Mouse (Mus musculus): ENCODE measurements at regions not wholly inside any gene's neighbourhood (a gene's known extent, or its start where the extent isn't known, plus 50 kb on each side); places are given as distances from the start of the nearest gene placed in this dataset.

DNA sequence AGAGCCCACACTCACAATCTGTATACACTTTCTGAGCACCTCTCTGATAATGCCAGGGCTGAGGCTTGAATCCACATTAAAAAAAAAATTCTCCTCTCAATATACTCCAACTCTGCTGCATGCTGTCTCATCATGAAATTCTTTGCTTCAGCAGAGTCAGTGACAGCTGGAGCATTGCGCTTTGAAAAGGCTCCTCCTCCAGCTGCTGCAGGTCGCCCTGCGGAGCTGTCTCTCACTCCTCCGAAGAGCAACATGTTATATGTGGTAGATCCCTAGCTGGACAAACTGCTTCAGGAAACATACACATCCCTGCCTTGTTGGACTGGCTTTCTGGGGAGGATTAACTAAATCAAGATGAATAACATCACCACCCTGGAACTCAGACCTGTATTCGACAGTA lies 984.5 kb downstream of the Adgrl2 start:
- TF ChIP-seq CTCF (IDR thresholded peaks at IDR 0.05; ENCODE audit: low read depth, low read length) (no peak), EP300 (IDR thresholded peaks at IDR 0.05; ENCODE audit: insufficient read depth, low read depth, low read length) (no peak), POLR2A (IDR thresholded peaks at IDR 0.05; ENCODE audit: insufficient read depth, low read length) (no peak)

Measured in ES-Bruce4 (cell line).